18 mouse cellular contexts compared by ENCODE assay signal in genomic region chr12:26439366-26439765, GRCm38 (mm10). TPM values are rescaled to one million over a fixed set of nuclear protein-coding genes. Genes with fewer than 3 reads are reported as not detected.
DNase-seq lines count a peak whose midpoint lies in the region; ATAC-seq lines count a peak whose summit lies in the region.
"Had no signal": no experiment of that assay in that cellular context is flagged by ENCODE, and none has a peak within 500 bp of the region (broad histone marks: within the 10 kb centered on the region; RNA-seq: fewer than 3 reads in every experiment).

No protein-coding gene starts in this region.

- no peak overlapping the region for H3K4me2 ChIP-seq in hindbrain, embryonic 12.5 days (replicated peaks)
- H3K4me2 ChIP-seq: embryonic facial prominence, embryonic 12.5 days; forebrain, embryonic 13.5 days; midbrain, embryonic 13.5 days had no signal

- intact Hi-C loops in heart, postnatal 36 days (cut with DNase I) = no loop called here

- H3K36me3 ChIP-seq in hindbrain, embryonic 12.5 days = no peaks in the 10 kb centered on the region
- H3K36me3 ChIP-seq: embryonic facial prominence, embryonic 12.5 days; midbrain, embryonic 13.5 days had no signal

- no peaks in the 10 kb centered on the region for H3K4me1 ChIP-seq in hindbrain, embryonic 12.5 days
- H3K4me1 ChIP-seq: embryonic facial prominence, embryonic 12.5 days; forebrain, embryonic 13.5 days; midbrain, embryonic 13.5 days had no signal

- no peak overlapping the region for H3K4me3 ChIP-seq in hindbrain, embryonic 12.5 days
- H3K4me3 ChIP-seq: embryonic facial prominence, embryonic 12.5 days; forebrain, embryonic 13.5 days; left cerebral cortex, adult 2 months; midbrain, embryonic 13.5 days had no signal

- no peak overlapping the region for H3K9ac ChIP-seq in hindbrain, embryonic 12.5 days
- H3K9ac ChIP-seq: embryonic facial prominence, embryonic 12.5 days; forebrain, embryonic 13.5 days; liver, embryonic 14.5 days; midbrain, embryonic 13.5 days had no signal

- ATAC-seq in CD4-positive, CD25-positive, alpha-beta regulatory T cell, adult 4 months = peak; percentile 27
- ATAC-seq in hindbrain, embryonic 12.5 days (ENCODE audit: low FRiP score) = no peak
- ATAC-seq: forebrain, embryonic 13.5 days; midbrain, embryonic 13.5 days had no signal

- no peaks in the 10 kb centered on the region for H3K9me3 ChIP-seq in hindbrain, embryonic 12.5 days (replicated peaks)
- H3K9me3 ChIP-seq: embryonic facial prominence, embryonic 12.5 days; forebrain, embryonic 13.5 days; midbrain, embryonic 13.5 days had no signal

- DNase-seq in heart, adult 8-10 months (ENCODE audit: low spot score) = peak; percentile 37
- no peak for DNase-seq in heart, postnatal 36 days
- peak; percentile 12 for DNase-seq in fibroblast of lung, adult 2 months (ENCODE audit: low read depth)
- peak; percentile 26 to 41 for DNase-seq in kidney, postnatal 25 days
- DNase-seq in cerebellum, adult 9-10 months = no peak
- no peak for DNase-seq in cerebellum, postnatal 10 days
- DNase-seq: adrenal gland, postnatal 25 days; cerebellum, postnatal 25 days; thymus, postnatal 36 days had no signal

- WGBS in hindbrain, embryonic 12.5 days = 73% methylated on average over 3 of the region's 3 CpGs

- H3K27ac ChIP-seq in hindbrain, embryonic 12.5 days = no peak overlapping the region
- H3K27ac ChIP-seq: embryonic facial prominence, embryonic 12.5 days; forebrain, embryonic 13.5 days; left cerebral cortex, adult 2 months; liver, embryonic 14.5 days; midbrain, embryonic 13.5 days had no signal

- no peaks in the 10 kb centered on the region for H3K27me3 ChIP-seq in hindbrain, embryonic 12.5 days
- H3K27me3 ChIP-seq: embryonic facial prominence, embryonic 12.5 days; forebrain, embryonic 13.5 days; midbrain, embryonic 13.5 days had no signal

RNA-seq across cellular contexts. Expression of gene Rsad2, which starts 16.9 kb away (rescaled TPM):
- total RNA-seq in heart, adult 8-10 months (2022) = 1 to 10 TPM; 4.0 to 7.3 (median 5.7) TPM
- total RNA-seq in heart, postnatal 36 days (2021) = 10 to 100 TPM in 1 of 2 experiments, 1 to 10 TPM in 1; 8.0 to 23.8 TPM
- 1 to 10 TPM; 3.9 to 5.8 TPM for polyA plus RNA-seq in CD4-positive, CD25-positive, alpha-beta regulatory T cell, adult 4 months (2017; shearing (Covaris generic))
- polyA plus RNA-seq in hindbrain, embryonic 12.5 days (2016; fragmentation: Nextera tagmentation; extraction: Ambion mirVana) = 0.60 and 0.70 TPM in 2 replicates
- polyA plus RNA-seq: C2C12 had no signal

RNA-seq across cellular contexts. Expression of gene Rnf144a, which starts 24.3 kb away (rescaled TPM):
- 10 to 100 TPM in 2 of 4 experiments, 1 to 10 TPM in 2; 4.8 to 11.7 (median 8.9) TPM for total RNA-seq in heart, adult 8-10 months (2022)
- 10 to 100 TPM; 13.4 to 23.5 TPM for total RNA-seq in heart, postnatal 36 days (2021)
- polyA plus RNA-seq in CD4-positive, CD25-positive, alpha-beta regulatory T cell, adult 4 months (2017; shearing (Covaris generic)) = 1 to 10 TPM; 4.9 to 6.5 TPM
- 40.0 and 43.2 TPM in 2 replicates for polyA plus RNA-seq in hindbrain, embryonic 12.5 days (2016; fragmentation: Nextera tagmentation; extraction: Ambion mirVana)
- total RNA-seq: MEL had no signal
- polyA plus RNA-seq: C2C12 had no signal

RNA-seq across cellular contexts. Expression of gene Cmpk2, which starts 29.6 kb away (rescaled TPM):
- 1 to 10 TPM; 3.5 to 4.6 (median 4.4) TPM for total RNA-seq in heart, adult 8-10 months (2022)
- 1 to 10 TPM; 4.6 to 9.9 TPM for total RNA-seq in heart, postnatal 36 days (2021)
- 1 to 10 TPM; 8.2 to 8.8 TPM for polyA plus RNA-seq in CD4-positive, CD25-positive, alpha-beta regulatory T cell, adult 4 months (2017; shearing (Covaris generic))
- 7.6 and 8.8 TPM in 2 replicates for polyA plus RNA-seq in hindbrain, embryonic 12.5 days (2016; fragmentation: Nextera tagmentation; extraction: Ambion mirVana)

Comparison
In these comparisons a context has a peak if more than half of its experiments do, and no peak if none do; other contexts are left out.
1. DNase-seq: peak in heart, adult 8-10 months (single experiment), fibroblast of lung, adult 2 months (single experiment) and kidney, postnatal 25 days (2 of 2); none in heart, postnatal 36 days (0 of 2), cerebellum, adult 9-10 months (single experiment) and cerebellum, postnatal 10 days (0 of 2).